Mouse (Mus musculus): Measurements from ENCODE around the gene Tmem189. TPM values are rescaled to one million over a fixed set of nuclear protein-coding genes. Genes with fewer than 3 reads are reported as not detected.

The Tmem189 gene
- polyA plus RNA-seq, 1 experiment from 2014 or later, result 64.6 TPM

GRCm38 (mm10) chr2:167691871-167692661 lies 2.4 kb upstream of the Tmem189 start:
- Histone ChIP-seq H3K4me2 (ENCODE audit: low read length) (0 out of 2 replicates have a peak overlapping the region, but pooled peaks have one; percentile 88), H3K4me1 (replicated peaks; ENCODE audit: insufficient read depth, low read length) (peaks cover 7% of the 10 kb centered on the region; the same call in 1 of the 2 replicates), H3K9me3 (replicated peaks; ENCODE audit: low read length) (no peaks in the 10 kb centered on the region), H3K4me3 (replicated peaks; ENCODE audit: low read depth, low read length) (no peak overlapping the region), H3K9ac (ENCODE audit: low read depth, low read length) (no peak overlapping the region), H3K27me3 (ENCODE audit: insufficient read depth, low read length) (no peaks in the 10 kb centered on the region), H3K36me3 (ENCODE audit: insufficient read depth, low read length) (no peaks in the 10 kb centered on the region), H3K27ac (no peak overlapping the region)
- ATAC-seq (replicated peaks; ENCODE audit: low FRiP score, low read depth) (no peak), DNase-seq (ENCODE audit: low spot score) (no peak)
- TF ChIP-seq CTCF (IDR thresholded peaks at IDR 0.05; ENCODE audit: low read depth), result no peak
- 85% methylated on average over 14 of the region's 14 CpGs for WGBS

- no peaks in the 10 kb centered on the region for H3K36me3 ChIP-seq (ENCODE audit: insufficient read depth, low read length)
- WGBS, result 91% methylated on average over 6 of the region's 6 CpGs
- H3K9ac ChIP-seq (ENCODE audit: low read depth, low read length), result no peak overlapping the region
- no peak overlapping the region for H3K27ac ChIP-seq
- no peaks in the 10 kb centered on the region for H3K9me3 ChIP-seq (replicated peaks; ENCODE audit: low read length)
- TF ChIP-seq CTCF (IDR thresholded peaks at IDR 0.05; ENCODE audit: low read depth), result no peak
- no peak for ATAC-seq (replicated peaks; ENCODE audit: low FRiP score, low read depth)
- no peak for DNase-seq (ENCODE audit: low spot score)
- peaks cover 7% of the 10 kb centered on the region; the same call in 1 of the 2 replicates for H3K4me1 ChIP-seq (replicated peaks; ENCODE audit: insufficient read depth, low read length)
- peak overlapping the region; percentile 88 for H3K4me2 ChIP-seq (ENCODE audit: low read length)
- no peaks in the 10 kb centered on the region for H3K27me3 ChIP-seq (ENCODE audit: insufficient read depth, low read length)
- peak overlapping the region; percentile 74; the same call in 1 of the 2 replicates for H3K4me3 ChIP-seq (replicated peaks; ENCODE audit: low read depth, low read length)
Measured at GRCm38 (mm10) chr2:167691410-167691809, 1.8 kb upstream of the Tmem189 start.

GRCm38 (mm10) chr2:167690962-167691311 lies 1.3 kb upstream of the Tmem189 start:
- no peak overlapping the region for H3K27ac ChIP-seq
- peak overlapping the region; percentile 88 for H3K4me2 ChIP-seq (ENCODE audit: low read length)
- no peaks in the 10 kb centered on the region for H3K9me3 ChIP-seq (replicated peaks; ENCODE audit: low read length)
- peaks cover 3% of the 10 kb centered on the region; the same call in 1 of the 2 replicates for H3K4me1 ChIP-seq (replicated peaks; ENCODE audit: insufficient read depth, low read length)
- H3K36me3 ChIP-seq (ENCODE audit: insufficient read depth, low read length), result no peaks in the 10 kb centered on the region
- 79% methylated on average over 12 of the region's 12 CpGs for WGBS
- H3K9ac ChIP-seq (ENCODE audit: low read depth, low read length), result no peak overlapping the region
- DNase-seq (ENCODE audit: low spot score) (no peak), ATAC-seq (replicated peaks; ENCODE audit: low FRiP score, low read depth) (no peak)
- TF ChIP-seq CTCF (IDR thresholded peaks at IDR 0.05; ENCODE audit: low read depth), result no peak
- H3K27me3 ChIP-seq (ENCODE audit: insufficient read depth, low read length), result no peaks in the 10 kb centered on the region
- peak overlapping the region; percentile 74 for H3K4me3 ChIP-seq (replicated peaks; ENCODE audit: low read depth, low read length)

- H3K4me3 ChIP-seq (replicated peaks; ENCODE audit: low read depth, low read length), result peak overlapping the region; percentile 74
- H3K9me3 ChIP-seq (replicated peaks; ENCODE audit: low read length), result no peaks in the 10 kb centered on the region
- WGBS, result 44% methylated on average over 15 of the region's 15 CpGs
- H3K4me1 ChIP-seq (replicated peaks; ENCODE audit: insufficient read depth, low read length), result 0 out of 2 replicates have a peak, but pooled peaks cover 3% of the 10 kb centered on the region
- peak overlapping the region; percentile 88 for H3K4me2 ChIP-seq (ENCODE audit: low read length)
- DNase-seq (ENCODE audit: low spot score) (no peak), ATAC-seq (replicated peaks; ENCODE audit: low FRiP score, low read depth) (no peak)
- no peaks in the 10 kb centered on the region for H3K27me3 ChIP-seq (ENCODE audit: insufficient read depth, low read length)
- no peaks in the 10 kb centered on the region for H3K36me3 ChIP-seq (ENCODE audit: insufficient read depth, low read length)
- H3K9ac ChIP-seq (ENCODE audit: low read depth, low read length), result peak overlapping the region; percentile 86; the same call in 1 of the 2 replicates
- TF ChIP-seq CTCF (IDR thresholded peaks at IDR 0.05; ENCODE audit: low read depth), result no peak
- H3K27ac ChIP-seq, result no peak overlapping the region
Measured at GRCm38 (mm10) chr2:167690219-167690961, 768 bp upstream of the Tmem189 start.

GRCm38 (mm10) chr2:167688498-167689451 lies 847 bp downstream of the Tmem189 start, which contains the start of gene Cebpb:
Gene Cebpb (plus strand): TSS chr2:167688915.
- Histone ChIP-seq H3K4me2 (ENCODE audit: low read length) (peak within 1 kb of the TSS; percentile 88), H3K27ac (peak within 1 kb of the TSS; percentile 85), H3K36me3 (ENCODE audit: insufficient read depth, low read length) (no peaks in the 10 kb centered on the region), H3K4me3 (replicated peaks; ENCODE audit: low read depth, low read length) (peak within 1 kb of the TSS; percentile 74), H3K27me3 (ENCODE audit: insufficient read depth, low read length) (no peaks in the 10 kb centered on the region), H3K9ac (ENCODE audit: low read depth, low read length) (peak within 1 kb of the TSS; percentile 86), H3K4me1 (replicated peaks; ENCODE audit: insufficient read depth, low read length) (0 out of 2 replicates have a peak, but pooled peaks cover 3% of the 10 kb centered on the region), H3K9me3 (replicated peaks; ENCODE audit: low read length) (no peaks in the 10 kb centered on the region)
- ATAC-seq (replicated peaks; ENCODE audit: low FRiP score, low read depth) (peak; percentile 62), DNase-seq (ENCODE audit: low spot score) (peak; percentile 78)
- under 1% methylated on average over 114 of the region's 147 CpGs for WGBS
- peak; percentile 67 for TF ChIP-seq CTCF (IDR thresholded peaks at IDR 0.05; ENCODE audit: low read depth)
